Mouse (Mus musculus): Measurements from ENCODE around the gene Acvrl1. TPM values are rescaled to one million over a fixed set of nuclear protein-coding genes. Genes with fewer than 3 reads are reported as not detected.
A peak's percentile ranks its signal among the peaks of the same experiment; 100 is the strongest.

Gene Acvrl1
- polyA plus RNA-seq, 1 experiment, result 69.9 TPM

- no peak for DNase-seq (ENCODE audit: low spot score)
Observed at GRCm38 (mm10) chr15:101167553-101167952, 39.2 kb downstream of the Acvrl1 start.

- DNase-seq (ENCODE audit: low spot score), result no peak
Observed at GRCm38 (mm10) chr15:101169910-101170309, 41.6 kb downstream of the Acvrl1 start.

- no peak for DNase-seq (ENCODE audit: low spot score)
Observed at GRCm38 (mm10) chr15:101170413-101170980, 42.2 kb downstream of the Acvrl1 start.

GRCm38 (mm10) chr15:101171272-101171671, 43.0 kb downstream of the Acvrl1 start:
- DNase-seq (ENCODE audit: low spot score), result no peak

- no peak for DNase-seq (ENCODE audit: low spot score)
Observed at GRCm38 (mm10) chr15:101172016-101172415, 43.7 kb downstream of the Acvrl1 start.

- DNase-seq (ENCODE audit: low spot score), result peak; percentile 94
Observed at GRCm38 (mm10) chr15:101173421-101174211, 45.3 kb downstream of the Acvrl1 start, which contains the start of gene Acvr1b. Gene Acvr1b (plus strand): TSS chr15:101174067.

- DNase-seq (ENCODE audit: low spot score), result no peak
Observed at GRCm38 (mm10) chr15:101174294-101175130, 46.2 kb downstream of the Acvrl1 start.

GRCm38 (mm10) chr15:101175131-101175460, 46.8 kb downstream of the Acvrl1 start:
- no peak for DNase-seq (ENCODE audit: low spot score)

GRCm38 (mm10) chr15:101175613-101176283, 47.4 kb downstream of the Acvrl1 start:
- DNase-seq (ENCODE audit: low spot score), result no peak

GRCm38 (mm10) chr15:101176284-101176680, 48.0 kb downstream of the Acvrl1 start:
- no peak for DNase-seq (ENCODE audit: low spot score)

- DNase-seq (ENCODE audit: low spot score), result no peak
Observed at GRCm38 (mm10) chr15:101176795-101177691, 48.7 kb downstream of the Acvrl1 start.

- no peak for DNase-seq (ENCODE audit: low spot score)
Observed at GRCm38 (mm10) chr15:101180363-101181105, 52.2 kb downstream of the Acvrl1 start.

GRCm38 (mm10) chr15:101181106-101181466, 52.8 kb downstream of the Acvrl1 start:
- no peak for DNase-seq (ENCODE audit: low spot score)

- DNase-seq (ENCODE audit: low spot score), result no peak
Observed at GRCm38 (mm10) chr15:101181500-101181899, 53.2 kb downstream of the Acvrl1 start.

- DNase-seq (ENCODE audit: low spot score), result no peak
Observed at GRCm38 (mm10) chr15:101182676-101183075, 54.4 kb downstream of the Acvrl1 start.

- no peak for DNase-seq (ENCODE audit: low spot score)
Observed at GRCm38 (mm10) chr15:101184300-101184699, 56.0 kb downstream of the Acvrl1 start.

GRCm38 (mm10) chr15:101185549-101185948, 57.2 kb downstream of the Acvrl1 start:
- DNase-seq (ENCODE audit: low spot score), result no peak

GRCm38 (mm10) chr15:101187907-101188306, 59.6 kb downstream of the Acvrl1 start:
- DNase-seq (ENCODE audit: low spot score), result no peak

- no peak for DNase-seq (ENCODE audit: low spot score)
Observed at GRCm38 (mm10) chr15:101189981-101190761, 61.8 kb downstream of the Acvrl1 start.

Data from urinary bladder, adult 2 months (tissue).